Mouse (Mus musculus) CH12.LX (cell line): ENCODE measurements around the gene Ren1. TPM values are rescaled to one million over a fixed set of nuclear protein-coding genes. Genes with fewer than 3 reads are reported as not detected.

ENCODE experiments used
- DNase-seq: peaks from one replicate; pipeline ENCODE4 v3.0.0-alpha.2; 2013; ENCODE audit errors: extremely low read depth
- H3K27ac ChIP-seq: 2 replicates; pipeline ENCODE4 v1.5.1; 2012; ENCODE audit warnings: low read depth, mild to moderate bottlenecking, control low read depth, moderate library complexity; ENCODE audit not compliant: insufficient read depth
- H3K27me3 ChIP-seq: replicated peaks from 2 replicates; pipeline ENCODE3; 2012; ENCODE audit warnings: inconsistent platforms
- H3K36me3 ChIP-seq, 2 experiments: replicated peaks in 1 of 2; 2 replicates each; pipeline versions ENCODE3 to v1.6.1; 2012; ENCODE audit warnings: inconsistent platforms in 1 of 2, low read length in 1 of 2, mild to moderate bottlenecking in 1 of 2, mixed read lengths in 1 of 2, moderate library complexity in 1 of 2; ENCODE audit not compliant: control insufficient read depth in 1 of 2, insufficient read depth in 1 of 2
- H3K4me1 ChIP-seq, 2 experiments: 2 replicates each; pipeline ENCODE4 v1.6.1; 2012; ENCODE audit warnings: inconsistent platforms in 1 of 2, moderate library complexity in 1 of 2; ENCODE audit not compliant: insufficient read depth in 2 of 2, control insufficient read depth in 1 of 2
- H3K4me2 ChIP-seq: 2 replicates; pipeline ENCODE4 v1.6.1; 2012; ENCODE audit warnings: low read depth, mild to moderate bottlenecking, control low read depth; ENCODE audit not compliant: poor library complexity, insufficient read depth, severe bottlenecking
- H3K4me3 ChIP-seq, 3 experiments: fragments of 150-350 bp in 1 of 3; sonication (generic) in 1 of 3; replicated peaks in 1 of 3; 2 replicates each; pipeline versions ENCODE3 to v1.5.1; 2011 to 2012; ENCODE audit warnings: low read depth in 2 of 3, low read length in 2 of 3, mild to moderate bottlenecking in 2 of 3, moderate library complexity in 2 of 3, control low read depth in 1 of 3, improper control_type of control experiment in 1 of 3, inconsistent platforms in 1 of 3, mixed read lengths in 1 of 3; ENCODE audit not compliant: poor library complexity in 1 of 3
- H3K79me2 ChIP-seq: replicated peaks from 2 replicates; pipeline ENCODE4 v1.6.1; 2012; ENCODE audit warnings: mild to moderate bottlenecking, moderate library complexity; ENCODE audit not compliant: control insufficient read depth, poor library complexity, insufficient read depth, severe bottlenecking; ENCODE audit errors: extremely low read depth
- H3K9ac ChIP-seq: 2 replicates; pipeline ENCODE4 v1.6.1; 2012; ENCODE audit warnings: low read depth, mild to moderate bottlenecking, control low read depth, moderate library complexity; ENCODE audit not compliant: insufficient read depth
- H3K9me3 ChIP-seq: replicated peaks from 2 replicates; pipeline ENCODE3; 2012; ENCODE audit warnings: low read length, inconsistent platforms, mixed read lengths
- CHD2 ChIP-seq: IDR thresholded peaks from 2 replicates; pipeline ENCODE4 v1.6.1; 2011; ENCODE audit warnings: low read length, improper control_type of control experiment
- ELF1 ChIP-seq: IDR thresholded peaks from 2 replicates; pipeline ENCODE4 v1.6.1; 2014; ENCODE audit warnings: low read depth, mild to moderate bottlenecking, inconsistent platforms, low read length, improper control_type of control experiment
- EP300 ChIP-seq: IDR thresholded peaks from 2 replicates; pipeline ENCODE4 v1.6.1; 2011; ENCODE audit warnings: low read length, improper control_type of control experiment
- GABPA ChIP-seq: IDR thresholded peaks from 2 replicates; pipeline ENCODE4 v1.6.1; 2012; ENCODE audit warnings: low read depth, low read length, improper control_type of control experiment, inconsistent platforms; ENCODE audit not compliant: insufficient replicate concordance
- HCFC1 ChIP-seq: IDR thresholded peaks from 2 replicates; pipeline ENCODE4 v1.6.1; 2012; ENCODE audit warnings: low read depth, mild to moderate bottlenecking, inconsistent platforms, low read length, improper control_type of control experiment
- JUN ChIP-seq: IDR thresholded peaks from 2 replicates; pipeline ENCODE4 v1.6.1; 2011; ENCODE audit warnings: low read depth, mild to moderate bottlenecking, low read length, improper control_type of control experiment, moderate library complexity; ENCODE audit not compliant: insufficient read depth
- MAX ChIP-seq: IDR thresholded peaks from 2 replicates; pipeline ENCODE4 v1.6.1; 2011; ENCODE audit warnings: low read length, improper control_type of control experiment
- MAZ ChIP-seq: IDR thresholded peaks from 2 replicates; pipeline ENCODE4 v1.6.1; 2012; ENCODE audit warnings: low read depth, mild to moderate bottlenecking, inconsistent platforms, low read length, improper control_type of control experiment, moderate library complexity
- MEF2A ChIP-seq: IDR thresholded peaks from 2 replicates; pipeline ENCODE4 v1.6.1; 2014; ENCODE audit warnings: low read depth, mild to moderate bottlenecking, inconsistent platforms, low read length, improper control_type of control experiment, borderline replicate concordance
- MYC ChIP-seq: IDR thresholded peaks from 2 replicates; pipeline ENCODE4 v1.6.1; 2011; ENCODE audit warnings: low read depth, mild to moderate bottlenecking, improper control_type of control experiment, low read length
- NELFE ChIP-seq: IDR thresholded peaks from 2 replicates; pipeline ENCODE4 v1.6.1; 2011; ENCODE audit warnings: low read depth, low read length, improper control_type of control experiment
- NRF1 ChIP-seq: IDR thresholded peaks from 2 replicates; pipeline ENCODE4 v1.6.1; 2014; ENCODE audit warnings: low read depth, mild to moderate bottlenecking, inconsistent platforms, low read length, improper control_type of control experiment, moderate library complexity
- PAX5 ChIP-seq: IDR thresholded peaks from 2 replicates; pipeline ENCODE4 v1.6.1; 2012; ENCODE audit warnings: low read length, inconsistent platforms, mixed read lengths
- POLR2A ChIP-seq: IDR thresholded peaks from 2 replicates; pipeline ENCODE4 v1.6.1; 2011; ENCODE audit warnings: low read depth, mild to moderate bottlenecking, improper control_type of control experiment, low read length
- POLR2AphosphoS2 ChIP-seq: IDR thresholded peaks from 2 replicates; pipeline ENCODE4 v1.6.1; 2011; ENCODE audit warnings: low read depth, low read length, improper control_type of control experiment
- RAD21 ChIP-seq: IDR thresholded peaks from 2 replicates; pipeline ENCODE4 v1.6.1; 2011; ENCODE audit warnings: low read depth, mild to moderate bottlenecking, low read length, improper control_type of control experiment, moderate library complexity
- RCOR1 ChIP-seq: conservative IDR thresholded peaks from 2 replicates; pipeline ENCODE4 v1.6.1; 2012; ENCODE audit warnings: low read depth, mild to moderate bottlenecking, inconsistent platforms, low read length, improper control_type of control experiment
- SIN3A ChIP-seq: IDR thresholded peaks from 2 replicates; pipeline ENCODE4 v1.6.1; 2012; ENCODE audit warnings: low read length, improper control_type of control experiment, inconsistent platforms
- SMC3 ChIP-seq: IDR thresholded peaks from 2 replicates; pipeline ENCODE4 v1.6.1; 2011; ENCODE audit warnings: low read depth, low read length, improper control_type of control experiment
- TBP ChIP-seq: conservative IDR thresholded peaks from 2 replicates; pipeline ENCODE4 v1.6.1; 2011; ENCODE audit warnings: low read depth, low read length, improper control_type of control experiment
- UBTF ChIP-seq: IDR thresholded peaks from 2 replicates; pipeline ENCODE4 v1.6.1; 2012; ENCODE audit warnings: low read depth, mild to moderate bottlenecking, inconsistent platforms, low read length, improper control_type of control experiment, moderate library complexity
- USF1 ChIP-seq: IDR thresholded peaks from 2 replicates; pipeline ENCODE4 v1.6.1; 2014; ENCODE audit warnings: low read depth, mild to moderate bottlenecking, inconsistent platforms, low read length, improper control_type of control experiment
- ZC3H11A ChIP-seq: IDR thresholded peaks from 2 replicates; pipeline ENCODE4 v1.6.1; 2012; ENCODE audit warnings: low read depth, mild to moderate bottlenecking, inconsistent platforms, low read length, improper control_type of control experiment
- ZKSCAN1 ChIP-seq: IDR thresholded peaks from 2 replicates; pipeline ENCODE4 v1.6.1; 2012; ENCODE audit warnings: low read depth, inconsistent platforms, low read length, improper control_type of control experiment, borderline replicate concordance
- ZMIZ1 ChIP-seq: IDR thresholded peaks from 2 replicates; pipeline ENCODE4 v1.6.1; 2012; ENCODE audit warnings: low read depth, mild to moderate bottlenecking, inconsistent platforms, low read length, improper control_type of control experiment
- ZNF384 ChIP-seq: IDR thresholded peaks from 2 replicates; pipeline ENCODE4 v1.6.1; 2012; ENCODE audit warnings: low read depth, low read length, improper control_type of control experiment, inconsistent platforms
- dilution Hi-C: fragments of 300-500 bp; cut with MboI; formaldehyde crosslinking; loops from 2 replicates; pipeline ENCODE4 v1.14.3; 2020; ENCODE audit warnings: low sequenced_read_pairs; ENCODE audit not compliant: extremely low pct_unique_long_range_greater_than_20kb, extremely low pct_ligation_motif_present
- in situ Hi-C: fragments of 300-500 bp; cut with MboI; formaldehyde crosslinking; loops from 3 replicates; pipeline ENCODE4 v1.14.3; 2019; ENCODE audit warnings: low sequenced_read_pairs, low pct_ligation_motif_present, low pct_unique_long_range_greater_than_20kb, mixed read lengths
- polyA plus RNA-seq: library from polyadenylated mRNA; unstranded; fragments of >175 nt; gene quantifications from 2 replicates; pipeline ENCODE4 v1.2.1, GENCODE M21; 2012; ENCODE audit warnings: low read depth; ENCODE audit not compliant: insufficient read length
- total RNA-seq, 2 experiments: library from RNA; depleted of rRNA; stranded (reverse); fragments of 300-350 nt in 1 of 2; fragments of >200 nt in 1 of 2; gene quantifications; 2 replicates each; pipeline ENCODE4 v1.2.3; 2012 to 2014

Gene Ren1
- total and polyA plus RNA-seq, 3 experiments: 0.08 TPM; not detected in 2

- Histone ChIP-seq H3K4me2 (no peak overlapping the region), H3K4me3 (no peak overlapping the region), H3K9ac (no peak overlapping the region), H3K9me3 (peaks cover 6% of the 10 kb centered on the region), H3K27me3 (peaks cover 78% of the 10 kb centered on the region), H3K36me3 (no peaks in the 10 kb centered on the region), H3K27ac (no peak overlapping the region), H3K79me2 (no peaks in the 10 kb centered on the region), H3K4me1 (no peaks in the 10 kb centered on the region)
- dilution Hi-C loops (no loop called here), in situ Hi-C loops (no loop called here)
- DNase-seq: no peak
- TF ChIP-seq EP300 (no peak), ELF1 (no peak), ZKSCAN1 (no peak), MAZ (no peak), TBP (no peak), RCOR1 (no peak), ZMIZ1 (no peak), NELFE (no peak), MYC (no peak), RAD21 (no peak), CHD2 (no peak), USF1 (no peak), UBTF (no peak), MEF2A (no peak), MAX (no peak), ZC3H11A (no peak), JUN (no peak)
These were observed 19.2 kb upstream of the Ren1 start for GRCm38 (mm10) chr1:133331142-133331541.

- dilution Hi-C loops: no loop called here
- Histone ChIP-seq H3K27ac (no peak overlapping the region), H3K4me1 (no peaks in the 10 kb centered on the region), H3K27me3 (peaks cover 76% of the 10 kb centered on the region), H3K79me2 (no peaks in the 10 kb centered on the region), H3K9me3 (peaks cover 6% of the 10 kb centered on the region), H3K4me3 (no peak overlapping the region), H3K4me2 (no peak overlapping the region), H3K9ac (no peak overlapping the region)
- DNase-seq: no peak
- TF ChIP-seq ZMIZ1 (no peak), POLR2AphosphoS2 (no peak), TBP (no peak), POLR2A (no peak), GABPA (no peak), MAX (no peak), NRF1 (no peak), CHD2 (no peak), PAX5 (no peak), HCFC1 (no peak), MEF2A (no peak), ZC3H11A (no peak), ELF1 (no peak), ZNF384 (no peak), SMC3 (no peak), UBTF (no peak), RAD21 (no peak), SIN3A (no peak)
- TF ChIP-seq, all 38 proteins: peak for 0
- in situ Hi-C loops: no loop called here
- no peaks in the 10 kb centered on the region for H3K36me3 ChIP-seq
These were observed 17.5 kb upstream of the Ren1 start for GRCm38 (mm10) chr1:133332656-133333430.
